Mouse (Mus musculus) olfactory bulb, adult 2 months (tissue): Measurements from ENCODE around the gene Map2k3.

Experiments
- CTCF ChIP-seq: fragments of 200-500 bp; IDR thresholded peaks from 2 replicates; pipeline ENCODE4 v1.5.1; 2012; ENCODE audit warnings: low read depth, mild to moderate bottlenecking, low read length, moderate library complexity; ENCODE audit not compliant: insufficient read depth
- POLR2A ChIP-seq: fragments of 200-500 bp; IDR thresholded peaks from 2 replicates; pipeline ENCODE4 v1.6.1; 2012; ENCODE audit warnings: mild to moderate bottlenecking, low read depth, low read length, moderate library complexity; ENCODE audit not compliant: insufficient read depth

GRCm38 (mm10) chr11:60978658-60979057, 46.8 kb downstream of the Map2k3 start:
- TF ChIP-seq POLR2A, result no peak
- no peak for TF ChIP-seq CTCF
